Mouse (Mus musculus) liver, embryonic 14.5 days (tissue): ENCODE measurements at regions not wholly inside any gene's neighbourhood (a gene's known extent, or its start where the extent isn't known, plus 50 kb on each side); places are given as distances from the start of the nearest gene placed in this dataset.

Experiments
- ATAC-seq: fragments of 200-750 bp; cut with Nextera tagmentation; 2 replicates; pipeline ENCODE4 v1.8.0; 2017; ENCODE audit warnings: moderate number of reproducible peaks, mild to moderate bottlenecking, moderate library complexity; ENCODE audit not compliant: insufficient read depth
- DNase-seq, 3 experiments: peaks; one replicate each; pipeline ENCODE4 v3.0.0-alpha.2; 2012 to 2013; ENCODE audit warnings: low read depth in 3 of 3, low spot score in 3 of 3
- H3K27ac ChIP-seq: fragments of 300-500 bp; sonication (generic); 2 replicates; pipeline ENCODE4 v1.5.1; 2014; ENCODE audit warnings: moderate library complexity, mild to moderate bottlenecking, control low read depth, inconsistent platforms
- H3K27me3 ChIP-seq: fragments of 300-500 bp; sonication (generic); 2 replicates; pipeline ENCODE4 v1.6.1; 2014; ENCODE audit warnings: mild to moderate bottlenecking, low read length, moderate library complexity; ENCODE audit not compliant: control insufficient read depth, insufficient read depth
- H3K36me3 ChIP-seq: fragments of 300-500 bp; sonication (generic); replicated peaks from 2 replicates; pipeline ENCODE4 v1.6.1; 2014; ENCODE audit warnings: low read depth; ENCODE audit not compliant: control insufficient read depth, insufficient read depth
- H3K4me1 ChIP-seq, 2 experiments: fragments of 200-500 bp in 1 of 2; fragments of 300-500 bp in 1 of 2; sonication (generic) in 1 of 2; replicated peaks; 2 replicates each; pipeline ENCODE4 v1.6.1; 2012 to 2014; ENCODE audit warnings: antibody characterized with exemption in 1 of 2, inconsistent platforms in 1 of 2, low read length in 1 of 2; ENCODE audit not compliant: control insufficient read depth in 2 of 2, insufficient read depth in 2 of 2
- H3K4me2 ChIP-seq: fragments of 300-500 bp; sonication (generic); 2 replicates; pipeline ENCODE4 v1.6.1; 2014; ENCODE audit warnings: low read depth, mild to moderate bottlenecking, control low read depth, moderate library complexity
- H3K4me3 ChIP-seq, 2 experiments: fragments of 200-500 bp in 1 of 2; fragments of 300-500 bp in 1 of 2; sonication (generic) in 1 of 2; 2 replicates each; pipeline ENCODE4 v1.5.1; 2012 to 2014; ENCODE audit warnings: low read depth in 2 of 2, low read length in 2 of 2, mild to moderate bottlenecking in 2 of 2, control low read depth in 1 of 2, inconsistent platforms in 1 of 2, moderate library complexity in 1 of 2; ENCODE audit not compliant: insufficient read depth in 1 of 2
- H3K9ac ChIP-seq: fragments of 300-500 bp; sonication (generic); replicated peaks from 2 replicates; pipeline ENCODE4 v1.6.1; 2014; ENCODE audit warnings: mild to moderate bottlenecking, control low read depth, moderate library complexity
- H3K9me3 ChIP-seq: fragments of 300-500 bp; sonication (generic); 2 replicates; pipeline ENCODE4 v1.6.1; 2016; ENCODE audit warnings: low read length, mixed read lengths; ENCODE audit not compliant: control insufficient read depth
- CTCF ChIP-seq: IDR thresholded peaks from 2 replicates; pipeline ENCODE4 v1.5.1; 2016; ENCODE audit warnings: antibody characterized with exemption, low read depth, control low read depth
- EP300 ChIP-seq: IDR thresholded peaks from 2 replicates; pipeline ENCODE4 v1.6.1; 2016; ENCODE audit warnings: antibody characterized with exemption, low read depth
- WGBS: fragments of 180-500 bp; shearing (Covaris S2); extraction: QIAGEN DNeasy Blood & Tissue Kit; methylation state at CpG from one replicate; pipeline ENCODE4 v1.1.7; 2014; ENCODE audit not compliant: insufficient replicate concordance; 5-methylcytosine and 5-hydroxymethylcytosine counted together

- H3K9ac ChIP-seq = no peak overlapping the region
- H3K36me3 ChIP-seq = no peaks in the 10 kb centered on the region
- no peaks in the 10 kb centered on the region for H3K9me3 ChIP-seq
- no peak overlapping the region for H3K27ac ChIP-seq
- H3K4me3 ChIP-seq = no peak overlapping the region
- TF ChIP-seq EP300 (no peak), CTCF (no peak)
- H3K4me1 ChIP-seq = no peaks in the 10 kb centered on the region
- DNase-seq = no peak
- 60% methylated on average over 8 of the region's 8 CpGs for WGBS
- H3K27me3 ChIP-seq = no peaks in the 10 kb centered on the region
- no peak overlapping the region for H3K4me2 ChIP-seq
- ATAC-seq = no peak
Measured at GRCm38 (mm10) chr19:19199534-19199933, 88.5 kb upstream of the Rorb start.

DNA sequence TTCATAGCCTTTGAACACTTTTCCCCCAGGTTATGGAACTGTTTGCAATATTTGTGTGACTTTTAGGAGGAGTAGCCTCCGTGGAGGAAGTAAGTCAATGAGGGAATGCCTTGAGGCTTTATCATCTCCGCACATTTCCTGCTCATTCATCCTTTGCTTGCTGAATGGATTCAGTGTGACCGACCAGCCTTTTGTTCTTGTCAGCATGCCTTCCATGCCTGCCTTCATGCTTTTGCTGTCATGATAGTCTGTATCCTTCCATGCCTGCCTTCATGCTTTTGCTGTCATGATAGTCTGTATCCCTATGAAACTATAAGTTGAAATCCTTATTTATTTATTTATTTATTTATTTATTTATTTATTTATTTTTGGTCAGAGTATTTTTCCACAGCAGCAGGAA lies 87.8 kb upstream of the Rorb start:
- no peak for TF ChIP-seq CTCF
- no peak for TF ChIP-seq EP300
- Histone ChIP-seq H3K36me3 (no peaks in the 10 kb centered on the region), H3K4me1 (no peaks in the 10 kb centered on the region), H3K27ac (no peak overlapping the region), H3K4me2 (no peak overlapping the region), H3K9me3 (no peaks in the 10 kb centered on the region), H3K27me3 (no peaks in the 10 kb centered on the region), H3K4me3 (no peak overlapping the region), H3K9ac (no peak overlapping the region)
- no peak for ATAC-seq
- no peak for DNase-seq
- WGBS = 26% methylated on average over 3 of the region's 3 CpGs

- 47% methylated on average over 10 of the region's 10 CpGs for WGBS
- H3K9ac ChIP-seq = no peak overlapping the region
- H3K27me3 ChIP-seq = no peaks in the 10 kb centered on the region
- no peak overlapping the region for H3K4me3 ChIP-seq
- H3K36me3 ChIP-seq = no peaks in the 10 kb centered on the region
- no peak overlapping the region for H3K27ac ChIP-seq
- no peaks in the 10 kb centered on the region for H3K4me1 ChIP-seq
- no peak overlapping the region for H3K4me2 ChIP-seq
- no peak for TF ChIP-seq CTCF
- TF ChIP-seq EP300 = no peak
- ATAC-seq = no peak
- no peaks in the 10 kb centered on the region for H3K9me3 ChIP-seq
- DNase-seq = no peak
Measured at GRCm38 (mm10) chr19:19194728-19195127, 83.7 kb upstream of the Rorb start.

DNA sequence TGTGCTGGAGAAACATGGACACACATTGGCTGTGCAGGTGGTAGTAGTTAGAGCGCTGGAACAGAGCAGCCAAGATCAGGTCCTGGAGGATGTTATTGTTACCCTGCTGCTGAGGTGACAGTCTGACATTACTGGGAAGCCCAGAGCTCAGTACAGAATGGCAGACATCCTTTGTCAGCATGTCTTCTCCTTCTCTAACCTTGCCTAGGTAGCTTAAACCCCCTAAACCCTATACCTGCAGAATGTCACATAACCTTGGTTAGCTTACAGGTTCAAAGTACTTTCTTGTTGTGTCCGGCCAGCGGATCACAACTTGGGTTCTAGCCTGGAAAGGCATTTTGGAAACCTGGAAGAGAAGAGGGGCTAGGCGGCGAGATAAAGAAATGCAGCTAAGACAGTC lies 83.3 kb upstream of the Rorb start:
- H3K9me3 ChIP-seq = no peaks in the 10 kb centered on the region
- no peaks in the 10 kb centered on the region for H3K27me3 ChIP-seq
- H3K4me1 ChIP-seq = no peaks in the 10 kb centered on the region
- 53% methylated on average over 5 of the region's 5 CpGs for WGBS
- no peaks in the 10 kb centered on the region for H3K36me3 ChIP-seq
- no peak for DNase-seq
- no peak overlapping the region for H3K4me3 ChIP-seq
- no peak overlapping the region for H3K27ac ChIP-seq
- H3K9ac ChIP-seq = no peak overlapping the region
- TF ChIP-seq CTCF (no peak), EP300 (no peak)
- no peak overlapping the region for H3K4me2 ChIP-seq
- ATAC-seq = no peak

DNA sequence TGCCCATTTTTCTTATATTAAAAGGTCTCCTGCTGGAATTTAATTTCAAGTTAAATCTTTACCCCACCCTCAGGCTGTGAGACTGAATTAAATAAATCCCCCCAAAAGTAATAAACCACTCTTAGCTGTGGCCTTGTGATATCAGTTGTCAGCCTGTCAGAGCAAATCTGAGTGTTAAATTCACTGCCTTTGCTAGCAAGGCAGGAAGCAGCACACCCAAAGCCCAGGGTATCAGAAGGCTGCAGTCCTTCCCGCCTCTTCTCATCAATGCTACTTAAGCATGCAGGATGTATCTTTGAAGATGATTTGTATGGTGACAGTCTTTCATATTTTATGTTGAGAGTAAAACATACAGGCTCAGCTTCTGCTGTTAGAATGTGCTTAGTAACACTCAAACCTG lies 61.8 kb upstream of the Rorb start:
- no peak for ATAC-seq
- Histone ChIP-seq H3K9ac (no peak overlapping the region), H3K9me3 (no peaks in the 10 kb centered on the region), H3K4me1 (no peaks in the 10 kb centered on the region), H3K4me3 (no peak overlapping the region), H3K27ac (no peak overlapping the region), H3K36me3 (no peaks in the 10 kb centered on the region), H3K4me2 (no peak overlapping the region), H3K27me3 (no peaks in the 10 kb centered on the region)
- no peak for DNase-seq
- no peak for TF ChIP-seq CTCF
- TF ChIP-seq EP300 = no peak
- WGBS = 39% methylated on average over 1 of the region's 1 CpGs

- no peaks in the 10 kb centered on the region for H3K9me3 ChIP-seq
- no peaks in the 10 kb centered on the region for H3K36me3 ChIP-seq
- no peaks in the 10 kb centered on the region for H3K4me1 ChIP-seq
- 67% methylated on average over 3 of the region's 3 CpGs for WGBS
- ATAC-seq (no peak), DNase-seq (no peak)
- H3K4me3 ChIP-seq = no peak overlapping the region
- H3K27ac ChIP-seq = no peak overlapping the region
- H3K4me2 ChIP-seq = no peak overlapping the region
- H3K9ac ChIP-seq = no peak overlapping the region
- TF ChIP-seq CTCF = no peak
- no peak for TF ChIP-seq EP300
- no peaks in the 10 kb centered on the region for H3K27me3 ChIP-seq
Measured at GRCm38 (mm10) chr19:19170807-19171206, 59.8 kb upstream of the Rorb start.
